Mouse (Mus musculus) urinary bladder, postnatal 4 days (tissue): ENCODE data around the gene Atp5mpl.

ENCODE experiments used
- DNase-seq, 2 experiments: peaks; one replicate each; pipeline ENCODE4 v3.0.0; 2021 to 2022; ENCODE audit warnings: low spot score in 2 of 2

Gene Atp5mpl

GRCm38 (mm10) chr12:111912802-111913201 lies 54.0 kb downstream of the Atp5mpl start:
- no peak for DNase-seq

DNA sequence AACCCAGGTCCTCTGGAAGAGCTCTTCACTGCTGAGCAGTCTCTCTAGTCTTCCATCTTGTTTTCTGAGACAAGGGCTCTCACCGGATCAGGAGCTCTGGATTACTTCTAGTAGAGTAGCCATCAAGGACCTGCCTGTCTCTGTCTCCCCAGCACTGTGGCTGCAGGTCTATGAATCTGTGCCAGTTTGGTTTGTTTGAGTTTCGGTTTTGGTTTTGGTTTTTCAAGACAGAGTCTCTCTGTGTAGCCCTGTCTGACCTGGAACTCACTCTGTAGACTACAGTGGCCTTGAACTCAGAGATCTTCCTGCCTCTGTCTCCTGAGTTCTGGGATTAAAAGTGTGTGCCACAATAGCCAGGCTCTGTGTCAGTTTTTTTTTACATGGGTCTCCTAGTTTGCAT lies 55.0 kb downstream of the Atp5mpl start:
- DNase-seq = no peak
